Mouse (Mus musculus): ENCODE measurements around the gene Gm21987. TPM values are rescaled to one million over a fixed set of nuclear protein-coding genes. Genes with fewer than 3 reads are reported as not detected.
A peak's percentile ranks its signal among the peaks of the same experiment; 100 is the strongest.

The Gm21987 gene
- polyA plus RNA-seq, 1 experiment from 2014 or later: not detected

GRCm38 (mm10) chr16:38374379-38375140, 27.7 kb downstream of the Gm21987 start:
- ATAC-seq (ENCODE audit: low read depth): no peak
- peaks cover 6% of the 10 kb centered on the region for H3K4me1 ChIP-seq (replicated peaks)
- 81% methylated on average over 10 of the region's 10 CpGs for WGBS
- no peaks in the 10 kb centered on the region for H3K9me3 ChIP-seq
- H3K27me3 ChIP-seq: no peaks in the 10 kb centered on the region
- H3K36me3 ChIP-seq: no peaks in the 10 kb centered on the region
- H3K4me3 ChIP-seq: no peak overlapping the region
- H3K9ac ChIP-seq: no peak overlapping the region
- H3K4me2 ChIP-seq: 0 out of 2 replicates have a peak overlapping the region, but pooled peaks have one; percentile 9
- H3K27ac ChIP-seq (replicated peaks): no peak overlapping the region

DNA sequence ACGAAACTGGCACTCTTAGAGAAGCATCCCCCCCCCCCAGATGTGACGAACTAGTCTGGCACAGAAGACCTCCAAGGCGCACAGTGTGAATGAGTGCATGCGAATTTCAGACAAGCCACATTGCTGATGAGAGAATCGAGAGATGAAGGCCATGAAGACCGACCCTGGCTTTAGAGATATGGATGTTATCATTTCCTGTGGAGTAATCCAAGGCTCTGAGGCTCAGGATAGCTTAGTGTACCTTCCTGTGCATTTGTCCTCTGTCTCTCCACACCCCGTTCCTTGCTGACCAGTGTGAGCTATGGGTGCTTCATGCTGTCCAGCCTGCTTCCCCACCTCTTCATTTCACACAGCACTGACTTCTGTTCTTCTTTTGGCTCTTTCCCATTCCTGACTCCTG, 28.3 kb downstream of the Gm21987 start:
- no peak overlapping the region for H3K4me3 ChIP-seq
- no peaks in the 10 kb centered on the region for H3K36me3 ChIP-seq
- no peaks in the 10 kb centered on the region for H3K9me3 ChIP-seq
- H3K9ac ChIP-seq: no peak overlapping the region
- no peaks in the 10 kb centered on the region for H3K27me3 ChIP-seq
- peaks cover 6% of the 10 kb centered on the region for H3K4me1 ChIP-seq (replicated peaks)
- ATAC-seq (ENCODE audit: low read depth): no peak
- 90% methylated on average over 7 of the region's 7 CpGs for WGBS
- no peak overlapping the region for H3K27ac ChIP-seq (replicated peaks)
- H3K4me2 ChIP-seq: no peak overlapping the region

DNA sequence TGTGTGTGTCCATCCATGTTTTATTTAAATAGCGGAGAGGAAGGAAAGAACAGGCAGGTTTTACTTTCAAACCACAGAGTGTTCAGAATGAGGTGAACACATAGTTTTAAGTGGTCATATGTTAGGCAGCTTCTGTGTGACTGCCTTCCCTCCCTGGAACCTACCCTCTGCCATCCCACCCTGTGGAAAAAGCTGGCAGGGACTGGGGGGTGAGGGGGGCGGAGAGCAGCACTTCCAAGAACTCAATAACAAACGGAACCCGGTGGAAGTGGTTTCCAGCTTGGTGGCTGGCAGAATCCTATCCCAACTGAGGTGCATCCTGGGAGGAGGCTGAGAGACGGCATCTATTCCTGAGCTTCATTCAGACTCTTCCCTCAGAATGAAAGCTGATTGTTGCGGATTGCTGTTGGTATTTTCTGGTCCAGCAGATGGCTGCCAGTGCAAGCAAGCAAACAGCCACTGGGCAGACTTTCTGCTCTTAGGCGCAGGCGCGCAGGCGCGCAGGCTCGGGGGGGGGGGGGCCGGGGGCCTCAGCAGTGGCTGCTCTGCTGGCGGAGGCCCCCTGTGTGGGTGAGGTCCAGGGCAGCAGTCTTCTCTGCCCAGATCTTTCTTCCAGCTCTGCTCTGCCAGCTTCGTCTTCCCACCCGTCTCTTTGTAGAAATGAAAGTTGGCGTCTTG, 29.5 kb downstream of the Gm21987 start:
- H3K4me2 ChIP-seq: peak overlapping the region; percentile 52
- peak overlapping the region; percentile 23 for H3K4me3 ChIP-seq
- WGBS: 27% methylated on average over 17 of the region's 17 CpGs
- peak overlapping the region; percentile 62 for H3K9ac ChIP-seq
- peaks cover 6% of the 10 kb centered on the region for H3K4me1 ChIP-seq (replicated peaks)
- H3K27me3 ChIP-seq: no peaks in the 10 kb centered on the region
- ATAC-seq (ENCODE audit: low read depth): peak; percentile 94
- no peaks in the 10 kb centered on the region for H3K9me3 ChIP-seq
- no peaks in the 10 kb centered on the region for H3K36me3 ChIP-seq
- peak overlapping the region; percentile 72 for H3K27ac ChIP-seq (replicated peaks)

DNA sequence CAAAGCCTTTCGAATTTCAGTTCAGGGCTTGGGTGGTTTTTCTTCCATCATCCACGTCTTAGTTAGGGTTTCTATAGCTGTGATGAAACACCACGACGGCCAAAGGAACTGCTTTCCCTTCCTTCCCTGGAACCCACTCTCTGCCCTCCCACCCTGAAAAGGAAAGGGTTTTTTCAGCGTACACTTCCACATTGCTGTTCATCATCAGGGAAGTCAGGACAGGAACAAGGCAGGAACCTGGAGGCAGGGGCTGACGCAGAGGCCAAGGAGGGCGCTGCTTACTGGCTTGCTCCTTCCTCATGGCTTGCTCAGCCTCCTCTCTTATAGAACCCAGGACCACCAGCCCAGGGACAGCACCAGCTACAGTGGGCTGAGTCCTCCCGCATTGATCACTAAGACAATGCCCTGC, 30.0 kb downstream of the Gm21987 start:
- Histone ChIP-seq H3K36me3 (no peaks in the 10 kb centered on the region), H3K4me3 (peak overlapping the region; percentile 23), H3K4me1 (replicated peaks) (peaks cover 6% of the 10 kb centered on the region), H3K9me3 (no peaks in the 10 kb centered on the region), H3K9ac (peak overlapping the region; percentile 62), H3K4me2 (peak overlapping the region; percentile 52), H3K27ac (replicated peaks) (peak overlapping the region; percentile 72), H3K27me3 (no peaks in the 10 kb centered on the region)
- peak; percentile 52 for ATAC-seq (ENCODE audit: low read depth)
- 58% methylated on average over 8 of the region's 8 CpGs for WGBS

GRCm38 (mm10) chr16:38377546-38377945, 30.7 kb downstream of the Gm21987 start:
- ATAC-seq (ENCODE audit: low read depth): no peak
- Histone ChIP-seq H3K27ac (replicated peaks) (no peak overlapping the region), H3K36me3 (no peaks in the 10 kb centered on the region), H3K9me3 (no peaks in the 10 kb centered on the region), H3K4me2 (no peak overlapping the region), H3K27me3 (no peaks in the 10 kb centered on the region), H3K9ac (no peak overlapping the region), H3K4me1 (replicated peaks) (peaks cover 6% of the 10 kb centered on the region), H3K4me3 (no peak overlapping the region)
- 88% methylated on average over 6 of the region's 6 CpGs for WGBS

DNA sequence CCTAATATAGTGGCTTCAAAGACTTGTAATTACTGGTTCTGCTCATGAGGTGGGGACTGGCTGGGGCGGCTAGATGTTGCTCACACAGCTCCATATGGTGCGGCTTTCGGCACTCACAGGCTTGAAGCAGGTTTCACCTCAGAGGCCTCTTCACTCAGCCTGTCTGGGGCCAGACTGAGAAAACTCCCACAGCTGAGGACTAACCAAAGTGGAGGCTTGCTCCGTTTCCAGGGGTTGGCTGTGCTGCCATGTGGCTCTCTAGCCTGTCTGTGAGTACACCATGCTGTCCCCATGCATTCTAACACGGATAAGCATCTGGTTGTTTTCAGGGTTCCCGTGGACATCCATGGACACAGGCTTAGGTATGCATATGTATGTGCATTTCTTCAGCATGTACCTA, 31.8 kb downstream of the Gm21987 start:
- Histone ChIP-seq H3K9me3 (no peaks in the 10 kb centered on the region), H3K27me3 (no peaks in the 10 kb centered on the region), H3K27ac (replicated peaks) (no peak overlapping the region), H3K4me3 (no peak overlapping the region), H3K36me3 (no peaks in the 10 kb centered on the region), H3K9ac (no peak overlapping the region), H3K4me2 (no peak overlapping the region), H3K4me1 (replicated peaks) (peaks cover 6% of the 10 kb centered on the region)
- WGBS: 79% methylated on average over 6 of the region's 6 CpGs
- no peak for ATAC-seq (ENCODE audit: low read depth)

GRCm38 (mm10) chr16:38379088-38379487, 32.2 kb downstream of the Gm21987 start:
- WGBS: 60% methylated on average over 6 of the region's 6 CpGs
- Histone ChIP-seq H3K4me1 (replicated peaks) (peaks cover 6% of the 10 kb centered on the region), H3K36me3 (no peaks in the 10 kb centered on the region), H3K4me3 (no peak overlapping the region), H3K27me3 (no peaks in the 10 kb centered on the region), H3K27ac (replicated peaks) (no peak overlapping the region), H3K9me3 (no peaks in the 10 kb centered on the region), H3K9ac (no peak overlapping the region), H3K4me2 (no peak overlapping the region)
- ATAC-seq (ENCODE audit: low read depth): no peak

DNA sequence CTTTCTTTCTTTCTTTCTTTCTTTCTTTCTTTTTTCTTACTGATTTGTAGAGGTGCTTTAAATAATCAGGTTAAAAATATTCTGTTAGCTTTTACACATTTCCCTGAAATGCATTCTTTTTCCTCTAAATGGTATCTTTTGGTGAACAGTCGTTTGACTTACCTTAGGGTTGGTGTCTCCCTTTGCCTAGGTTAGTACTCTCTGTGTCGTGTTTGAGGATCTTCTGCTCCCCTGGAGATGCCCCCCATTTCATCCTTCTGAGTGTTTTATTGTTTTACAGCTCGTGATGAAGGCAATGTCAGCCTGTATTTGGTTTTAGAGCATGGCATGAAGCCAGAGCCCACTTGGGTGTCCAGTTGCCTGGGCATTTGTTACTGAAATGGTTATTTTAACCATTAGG, 32.7 kb downstream of the Gm21987 start:
- Histone ChIP-seq H3K27me3 (no peaks in the 10 kb centered on the region), H3K4me3 (no peak overlapping the region), H3K36me3 (no peaks in the 10 kb centered on the region), H3K27ac (replicated peaks) (no peak overlapping the region), H3K9me3 (no peaks in the 10 kb centered on the region), H3K4me1 (replicated peaks) (peaks cover 6% of the 10 kb centered on the region), H3K4me2 (no peak overlapping the region), H3K9ac (no peak overlapping the region)
- 18% methylated on average over 3 of the region's 3 CpGs for WGBS
- no peak for ATAC-seq (ENCODE audit: low read depth)

GRCm38 (mm10) chr16:38379926-38380325, 33.1 kb downstream of the Gm21987 start:
- Histone ChIP-seq H3K9me3 (no peaks in the 10 kb centered on the region), H3K4me3 (no peak overlapping the region), H3K4me2 (no peak overlapping the region), H3K27ac (replicated peaks) (no peak overlapping the region), H3K9ac (no peak overlapping the region), H3K27me3 (no peaks in the 10 kb centered on the region), H3K4me1 (replicated peaks) (peaks cover 6% of the 10 kb centered on the region), H3K36me3 (no peaks in the 10 kb centered on the region)
- WGBS: 92% methylated on average over 3 of the region's 3 CpGs
- no peak for ATAC-seq (ENCODE audit: low read depth)

DNA sequence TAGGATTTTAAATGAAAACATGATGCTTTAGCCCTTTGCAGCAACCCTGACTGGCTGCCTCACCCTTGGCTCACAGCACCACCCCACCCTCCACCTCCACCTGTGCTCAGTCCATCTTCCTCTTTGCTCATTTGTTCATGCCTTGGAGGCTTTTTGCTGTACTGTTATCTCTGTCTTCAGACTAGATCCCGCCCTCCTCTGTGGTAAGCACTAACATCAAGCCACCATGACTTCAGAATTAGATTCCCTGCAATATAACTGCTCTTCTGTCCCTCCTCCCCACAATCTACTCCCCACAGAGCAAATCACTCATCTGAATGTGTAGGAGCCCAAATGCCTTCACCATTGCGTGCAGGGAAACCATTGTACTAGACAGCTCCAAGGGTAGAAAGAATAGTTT, 36.8 kb downstream of the Gm21987 start:
- no peak overlapping the region for H3K4me2 ChIP-seq
- no peak overlapping the region for H3K27ac ChIP-seq (replicated peaks)
- no peak for ATAC-seq (ENCODE audit: low read depth)
- H3K4me1 ChIP-seq (replicated peaks): no peaks in the 10 kb centered on the region
- H3K9ac ChIP-seq: no peak overlapping the region
- no peaks in the 10 kb centered on the region for H3K27me3 ChIP-seq
- no peaks in the 10 kb centered on the region for H3K36me3 ChIP-seq
- H3K9me3 ChIP-seq: no peaks in the 10 kb centered on the region
- 78% methylated on average over 2 of the region's 2 CpGs for WGBS
- H3K4me3 ChIP-seq: no peak overlapping the region

GRCm38 (mm10) chr16:38385184-38385634, 38.4 kb downstream of the Gm21987 start:
- ATAC-seq (ENCODE audit: low read depth): no peak

DNA sequence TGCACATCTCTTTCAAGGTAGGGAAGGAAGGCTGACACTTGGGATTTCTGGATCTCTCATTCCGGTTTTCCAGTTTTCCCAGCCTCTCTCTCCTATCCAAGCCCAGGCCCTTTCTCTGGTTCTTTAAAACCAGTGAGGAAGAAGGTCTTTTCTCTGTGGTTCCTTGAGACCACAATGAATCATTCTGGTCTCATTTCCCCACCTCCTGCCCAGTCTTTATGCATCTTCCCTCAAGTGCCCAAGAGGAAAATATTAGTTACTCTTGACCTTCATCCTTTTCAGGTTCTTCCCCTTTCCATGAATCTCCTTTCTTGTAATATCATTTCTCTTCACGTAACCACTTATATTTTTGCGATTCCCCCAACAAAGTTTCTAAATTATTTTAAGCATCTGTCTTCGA, 38.9 kb downstream of the Gm21987 start:
- H3K9ac ChIP-seq: no peak overlapping the region
- no peaks in the 10 kb centered on the region for H3K27me3 ChIP-seq
- no peaks in the 10 kb centered on the region for H3K36me3 ChIP-seq
- H3K4me1 ChIP-seq (replicated peaks): no peaks in the 10 kb centered on the region
- 91% methylated on average over 4 of the region's 4 CpGs for WGBS
- no peak for ATAC-seq (ENCODE audit: low read depth)
- no peaks in the 10 kb centered on the region for H3K9me3 ChIP-seq
- no peak overlapping the region for H3K4me3 ChIP-seq
- H3K27ac ChIP-seq (replicated peaks): no peak overlapping the region
- no peak overlapping the region for H3K4me2 ChIP-seq

More at GRCm38 (mm10) chr16:38385184-38385634, 38.4 kb downstream of the Gm21987 start:
- H3K9ac ChIP-seq: no peak overlapping the region
- H3K4me3 ChIP-seq: no peak overlapping the region
- no peaks in the 10 kb centered on the region for H3K36me3 ChIP-seq
- H3K4me2 ChIP-seq: no peak overlapping the region
- H3K27me3 ChIP-seq: no peaks in the 10 kb centered on the region
- no peaks in the 10 kb centered on the region for H3K4me1 ChIP-seq (replicated peaks)
- H3K9me3 ChIP-seq: no peaks in the 10 kb centered on the region
- 93% methylated on average over 6 of the region's 6 CpGs for WGBS
- H3K27ac ChIP-seq (replicated peaks): no peak overlapping the region

All from neural tube, embryonic 13.5 days (tissue).